Mouse (Mus musculus): ENCODE results near the gene Klhl2.

The Klhl2 gene

DNA sequence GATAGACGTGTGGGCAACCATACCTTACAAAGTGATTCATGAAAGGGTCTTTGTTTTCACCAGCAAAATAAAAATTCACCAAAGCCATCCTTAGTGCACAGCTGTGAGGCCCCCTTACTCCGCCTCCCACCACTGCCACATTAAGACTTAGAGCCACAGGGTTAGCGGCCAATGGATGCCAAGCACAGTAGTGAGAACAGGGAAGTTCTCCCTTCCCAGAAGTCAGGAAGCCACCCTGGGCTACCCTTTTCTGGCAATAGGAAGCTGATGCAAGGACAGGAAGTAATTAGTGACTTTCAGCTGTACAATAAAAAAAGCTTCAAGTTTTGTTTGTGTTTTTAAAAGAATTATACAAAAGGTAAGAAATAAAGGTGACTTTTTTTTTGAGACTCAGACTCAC lies 18.2 kb downstream of the Klhl2 start:
- no peak for DNase-seq (ENCODE audit: low spot score)

GRCm38 (mm10) chr8:64829921-64830320 lies 19.9 kb downstream of the Klhl2 start:
- DNase-seq (ENCODE audit: low spot score): no peak

DNA sequence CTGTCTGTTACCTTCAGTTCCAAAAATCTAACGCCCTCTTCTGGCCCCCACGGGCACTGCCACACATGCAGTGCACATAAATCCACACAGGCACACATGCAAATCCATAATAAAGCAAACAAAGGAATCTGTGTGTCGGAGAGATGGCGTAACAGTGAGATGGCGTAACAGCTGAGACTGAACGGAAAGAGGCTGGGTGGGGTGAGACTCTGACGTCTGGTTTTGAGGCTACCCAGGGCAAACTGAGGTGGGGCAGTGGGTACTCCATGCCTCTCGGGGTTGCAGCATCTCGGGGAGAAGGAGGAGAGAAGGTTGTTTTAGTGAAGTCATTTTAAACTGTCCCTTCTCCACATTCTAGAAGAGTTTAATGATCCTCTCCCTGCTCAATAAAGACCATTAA lies 20.4 kb downstream of the Klhl2 start:
- DNase-seq (ENCODE audit: low spot score): no peak

DNA sequence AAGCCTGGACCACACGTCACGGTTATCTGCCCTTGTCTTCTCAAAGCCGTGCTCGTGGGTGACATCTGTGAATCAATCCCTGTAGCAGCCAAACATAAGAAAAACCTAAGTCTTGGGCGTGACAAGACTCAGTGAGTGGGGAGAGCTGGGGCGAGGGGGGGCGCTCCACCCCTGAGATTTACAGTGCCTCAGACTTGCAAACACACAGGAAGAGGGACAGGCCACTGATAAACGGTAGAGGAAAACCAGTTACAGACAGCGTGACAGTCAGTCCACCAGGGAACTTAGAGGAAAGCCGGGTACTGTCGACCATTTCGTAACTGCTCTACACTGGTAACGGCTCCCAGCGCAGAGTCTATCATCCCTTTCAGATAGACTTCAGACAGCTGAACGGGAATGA lies 21.4 kb downstream of the Klhl2 start:
- no peak for DNase-seq (ENCODE audit: low spot score)

GRCm38 (mm10) chr8:64827356-64827755 lies 22.5 kb downstream of the Klhl2 start:
- DNase-seq (ENCODE audit: low spot score): no peak

- DNase-seq (ENCODE audit: low spot score): no peak
Observed at GRCm38 (mm10) chr8:64826461-64826860, 23.4 kb downstream of the Klhl2 start.

GRCm38 (mm10) chr8:64823905-64824304 lies 25.9 kb downstream of the Klhl2 start:
- no peak for DNase-seq (ENCODE audit: low spot score)

GRCm38 (mm10) chr8:64820940-64821339 lies 28.9 kb downstream of the Klhl2 start:
- no peak for DNase-seq (ENCODE audit: low spot score)

DNA sequence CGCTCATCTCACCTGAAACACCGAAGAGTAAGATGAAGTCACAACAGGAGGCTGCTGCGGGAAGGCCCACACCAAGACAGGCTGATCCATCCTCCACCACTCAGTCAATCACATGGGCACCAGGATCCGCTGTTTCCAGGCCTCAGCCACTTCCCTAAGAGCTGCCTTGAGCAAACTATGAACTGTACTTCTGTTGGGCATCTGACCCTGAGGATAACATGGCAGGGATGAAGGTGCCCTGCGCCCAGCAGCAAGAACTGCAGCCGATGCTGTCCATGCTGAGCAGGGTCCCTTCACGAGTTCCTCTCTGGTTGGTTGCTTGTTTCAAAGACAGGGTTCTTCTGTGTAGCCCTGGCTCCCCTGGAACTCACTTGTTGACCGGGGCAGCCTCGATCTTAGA lies 38.0 kb downstream of the Klhl2 start:
- no peak for DNase-seq (ENCODE audit: low spot score)

DNA sequence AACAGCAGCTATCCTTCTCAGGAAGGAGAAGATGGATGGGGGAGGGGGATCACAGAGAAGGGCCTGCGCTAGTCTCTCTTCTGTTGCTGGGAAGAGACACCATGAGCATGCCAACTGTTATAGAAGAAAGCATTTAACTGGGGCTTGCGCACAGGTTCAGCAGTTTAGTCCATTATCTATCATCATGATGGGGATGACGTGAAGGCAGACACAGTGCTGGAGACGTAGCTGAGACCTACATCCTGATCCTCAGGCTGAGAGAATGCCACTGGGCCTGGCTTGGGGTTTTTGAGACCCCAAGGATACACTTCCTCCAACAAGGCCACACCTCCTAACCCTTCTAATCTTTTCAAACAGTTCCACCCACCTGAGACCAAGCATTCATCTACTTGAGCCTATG lies 38.7 kb downstream of the Klhl2 start:
- no peak for DNase-seq (ENCODE audit: low spot score)

DNA sequence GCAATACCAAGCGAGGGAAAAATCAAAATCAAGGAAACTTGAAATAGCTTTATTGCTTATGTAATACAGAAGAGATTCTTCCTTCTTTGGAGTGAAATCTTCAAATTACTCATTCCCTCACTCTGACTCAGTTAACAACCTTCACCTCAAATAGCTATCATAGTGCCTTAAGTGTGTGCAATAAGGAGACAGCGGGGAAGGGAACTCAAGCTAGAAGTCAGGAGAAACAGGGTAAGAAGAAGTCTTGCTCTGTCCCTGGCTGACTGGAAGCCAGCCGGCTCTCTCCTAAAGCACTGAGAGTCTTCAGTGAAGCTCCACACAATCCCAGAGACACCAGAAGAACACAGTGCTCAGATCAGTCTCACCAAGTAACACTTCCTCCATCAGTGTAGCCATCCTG lies 43.3 kb downstream of the Klhl2 start:
- DNase-seq (ENCODE audit: low spot score): no peak

DNA sequence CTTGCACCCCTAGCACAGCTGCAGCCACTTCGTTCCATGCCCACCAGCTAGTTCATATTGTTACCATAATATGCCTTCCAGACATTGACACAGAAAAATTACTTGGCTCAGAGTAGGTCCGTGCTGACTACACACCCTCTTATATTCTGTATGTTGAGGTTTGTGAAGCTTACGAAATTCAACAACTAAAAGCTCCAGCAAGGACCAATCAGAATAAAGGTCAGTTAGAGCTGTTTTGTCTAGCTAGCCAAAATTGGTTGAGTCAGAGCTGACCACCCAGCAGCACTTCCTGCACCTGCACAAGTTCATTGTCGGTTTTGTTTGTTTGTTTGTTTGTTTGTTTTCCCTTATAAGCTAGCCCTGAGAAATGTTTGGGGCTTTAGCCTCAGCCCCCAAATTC lies 44.8 kb downstream of the Klhl2 start:
- no peak for DNase-seq (ENCODE audit: low spot score)

DNA sequence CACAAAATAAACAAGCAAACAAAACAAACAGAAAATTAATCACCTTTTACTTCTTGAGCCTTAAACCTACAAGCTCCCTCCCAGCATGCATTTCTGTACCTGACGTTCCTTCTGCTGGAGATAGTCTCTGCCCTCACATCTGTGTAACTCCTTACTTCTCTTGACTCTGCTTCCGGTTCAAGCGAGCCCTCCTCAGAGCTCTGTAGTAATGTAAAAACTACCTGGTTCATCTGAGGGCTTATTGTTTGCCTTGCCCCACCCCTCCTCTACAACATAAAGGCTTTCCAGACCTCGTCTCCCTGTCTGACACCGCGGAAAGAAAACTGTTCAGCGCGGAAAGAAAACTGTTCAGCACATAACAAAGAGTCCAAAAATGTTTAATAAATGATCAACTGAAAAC lies 50.5 kb downstream of the Klhl2 start:
- no peak for DNase-seq (ENCODE audit: low spot score)

- no peak for DNase-seq (ENCODE audit: low spot score)
Observed at GRCm38 (mm10) chr8:64798503-64798902, 51.3 kb downstream of the Klhl2 start.

GRCm38 (mm10) chr8:64797751-64798150 lies 52.1 kb downstream of the Klhl2 start:
- no peak for DNase-seq (ENCODE audit: low spot score)

DNA sequence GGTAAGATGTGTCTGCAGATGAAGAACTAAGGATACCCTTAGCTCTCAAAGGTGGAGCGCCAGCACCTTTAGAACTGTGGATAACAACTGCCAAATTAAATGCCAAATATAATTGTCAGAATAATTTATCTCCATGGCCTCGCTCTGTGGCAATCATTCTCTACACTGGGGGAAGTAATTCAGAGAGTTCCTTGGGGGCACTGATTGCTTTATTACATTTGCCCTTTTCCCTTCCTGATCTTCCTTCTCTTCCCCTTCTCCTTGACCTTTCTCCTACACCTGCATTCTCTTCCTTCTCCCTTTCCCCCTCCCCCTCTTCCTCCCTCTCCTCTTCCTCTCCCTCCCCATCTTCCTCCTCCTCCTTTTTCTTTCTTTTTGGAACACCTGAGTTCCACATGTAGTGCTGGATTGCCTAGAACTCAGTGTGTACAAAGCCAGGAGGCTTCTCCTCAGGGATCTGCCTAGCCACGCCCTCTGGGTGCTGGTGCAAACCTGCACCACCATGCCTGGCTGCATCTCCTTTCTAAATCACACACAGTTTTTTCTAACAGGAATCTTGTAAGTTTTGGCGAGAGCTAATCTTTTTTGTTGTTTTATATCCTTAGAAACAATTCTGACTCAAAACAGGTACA lies 58.5 kb downstream of the Klhl2 start:
- DNase-seq (ENCODE audit: low spot score): no peak

- DNase-seq (ENCODE audit: low spot score): no peak
Observed at GRCm38 (mm10) chr8:64790418-64790817, 59.4 kb downstream of the Klhl2 start.

DNA sequence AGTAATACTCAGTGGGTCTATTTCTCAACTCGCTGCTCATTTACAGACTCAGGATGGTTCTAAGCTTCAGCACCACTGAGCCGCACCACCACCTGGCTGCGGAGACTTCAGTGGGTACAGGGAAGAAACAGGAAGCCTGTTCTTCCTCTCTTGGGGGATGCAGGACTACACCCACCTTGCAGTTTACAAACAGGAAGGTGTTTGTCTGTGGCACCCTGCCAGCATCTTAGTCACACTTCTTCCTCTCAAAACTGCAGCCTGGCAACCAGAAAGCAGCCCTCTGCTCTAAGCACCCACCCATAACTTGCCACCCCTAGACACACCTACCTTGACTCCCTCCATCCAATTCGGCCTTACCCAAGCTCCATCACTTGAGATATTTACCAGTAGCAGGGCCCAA lies 61.1 kb downstream of the Klhl2 start:
- DNase-seq (ENCODE audit: low spot score): no peak

GRCm38 (mm10) chr8:64786801-64787200 lies 63.0 kb downstream of the Klhl2 start:
- DNase-seq (ENCODE audit: low spot score): no peak

DNA sequence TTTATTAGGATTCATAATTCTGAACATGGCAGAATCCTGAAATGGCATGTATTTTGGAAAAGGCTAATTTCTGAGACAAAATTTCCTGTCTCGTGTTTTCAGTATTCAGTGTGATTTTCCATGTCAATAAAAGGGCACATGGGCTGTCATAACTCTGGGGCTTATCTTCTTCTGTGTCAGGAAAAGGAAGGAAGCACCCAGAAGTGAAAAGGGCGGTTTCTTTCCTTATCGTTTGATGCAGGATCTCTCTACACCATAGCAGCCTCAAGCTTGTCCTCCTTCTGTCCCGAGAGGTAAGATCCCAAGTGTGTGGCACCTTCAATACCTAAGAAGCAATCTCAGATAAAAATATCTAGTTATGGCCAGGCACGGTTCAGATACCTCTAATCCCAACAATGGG lies 65.6 kb downstream of the Klhl2 start:
- no peak for DNase-seq (ENCODE audit: low spot score)

DNA sequence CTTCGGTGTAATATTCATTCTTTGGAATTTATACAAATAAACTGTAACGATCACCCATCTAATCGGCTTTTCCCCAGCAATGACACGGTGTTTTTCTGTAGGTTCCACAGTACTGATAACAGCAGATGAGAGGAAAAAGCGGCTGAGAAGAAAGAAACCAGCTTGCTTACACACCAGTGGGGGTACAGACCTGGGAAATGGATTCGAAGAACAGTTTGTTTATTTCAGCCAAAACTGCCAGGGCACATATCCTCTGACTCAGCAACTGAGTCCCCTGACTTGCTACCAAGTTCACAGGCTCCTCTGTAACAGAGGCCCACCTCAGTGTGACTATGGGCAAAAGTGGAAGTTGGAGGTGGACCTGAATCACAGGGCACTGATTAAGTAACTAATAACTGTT lies 67.9 kb downstream of the Klhl2 start:
- no peak for DNase-seq (ENCODE audit: low spot score)

- DNase-seq (ENCODE audit: low spot score): no peak
Observed at GRCm38 (mm10) chr8:64777925-64778324, 71.9 kb downstream of the Klhl2 start.

GRCm38 (mm10) chr8:64774136-64774535 lies 75.7 kb downstream of the Klhl2 start:
- DNase-seq (ENCODE audit: low spot score): no peak

GRCm38 (mm10) chr8:64770814-64771213 lies 79.0 kb downstream of the Klhl2 start:
- no peak for DNase-seq (ENCODE audit: low spot score)

DNA sequence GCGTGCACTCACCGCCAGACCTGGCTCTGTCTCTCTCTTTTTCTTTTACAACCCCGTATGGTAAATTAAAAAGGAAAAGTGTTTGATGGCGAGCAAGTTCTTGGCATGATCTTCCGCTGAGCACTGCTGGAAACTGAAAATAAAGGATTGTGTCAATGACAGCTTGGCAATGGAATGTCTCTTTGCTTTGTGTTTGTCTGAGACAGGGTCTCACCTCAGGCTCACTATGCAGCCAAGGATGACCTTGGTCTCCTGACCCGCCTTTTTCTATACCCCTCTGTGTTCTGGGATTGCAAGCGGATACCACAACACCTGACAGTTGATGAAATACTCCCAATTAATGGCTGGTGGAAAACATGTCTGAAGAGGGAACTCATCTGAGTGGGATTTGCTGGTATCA lies 80.2 kb downstream of the Klhl2 start:
- DNase-seq (ENCODE audit: low spot score): no peak

Data from layer of hippocampus, adult 9-10 months (tissue).